Mouse (Mus musculus) heart, embryonic 13.5 days (tissue): ENCODE data around the gene Ddx51. TPM values are rescaled to one million over a fixed set of nuclear protein-coding genes. Genes with fewer than 3 reads are reported as not detected.

Source experiments
- ATAC-seq: fragments of 200-750 bp; cut with Nextera tagmentation; 2 replicates; pipeline ENCODE4 v1.8.0; 2017; ENCODE audit warnings: moderate TSS enrichment; ENCODE audit not compliant: insufficient number of reproducible peaks, low FRiP score, low TSS enrichment; ENCODE audit errors: extremely low read depth
- H3K27ac ChIP-seq: fragments of 300-500 bp; sonication (generic); replicated peaks from 2 replicates; pipeline ENCODE4 v1.5.1; 2015; ENCODE audit warnings: moderate library complexity, mild to moderate bottlenecking, inconsistent platforms
- H3K27me3 ChIP-seq: fragments of 300-500 bp; sonication (generic); replicated peaks from 2 replicates; pipeline ENCODE4 v1.6.1; 2015; ENCODE audit warnings: mild to moderate bottlenecking, inconsistent platforms
- H3K36me3 ChIP-seq: fragments of 300-500 bp; sonication (generic); 2 replicates; pipeline ENCODE4 v1.6.1; 2015; ENCODE audit warnings: mild to moderate bottlenecking, inconsistent platforms
- H3K4me1 ChIP-seq: fragments of 300-500 bp; sonication (generic); 2 replicates; pipeline ENCODE4 v1.6.1; 2015; ENCODE audit warnings: inconsistent platforms
- H3K4me2 ChIP-seq: fragments of 300-500 bp; sonication (generic); 2 replicates; pipeline ENCODE4 v1.6.1; 2015; ENCODE audit warnings: inconsistent platforms, mild to moderate bottlenecking, moderate library complexity
- H3K4me3 ChIP-seq: fragments of 300-500 bp; sonication (generic); 2 replicates; pipeline ENCODE4 v1.5.1; 2015; ENCODE audit warnings: moderate library complexity, mild to moderate bottlenecking, inconsistent platforms
- H3K9ac ChIP-seq: fragments of 300-500 bp; sonication (generic); 2 replicates; pipeline ENCODE4 v1.6.1; 2015; ENCODE audit warnings: inconsistent platforms, mild to moderate bottlenecking, moderate library complexity
- H3K9me3 ChIP-seq: fragments of 300-500 bp; sonication (generic); 2 replicates; pipeline ENCODE4 v1.6.1; 2016; ENCODE audit warnings: inconsistent platforms
- WGBS: fragments of 180-500 bp; shearing (Covaris S2); methylation state at CpG from one replicate; pipeline ENCODE4 v1.1.7; 2015; ENCODE audit warnings: mixed read lengths; 5-methylcytosine and 5-hydroxymethylcytosine counted together
- polyA plus RNA-seq: library from polyadenylated mRNA; unstranded; fragments of >200 nt; fragmentation: Nextera tagmentation; extraction: Ambion mirVana; gene quantifications from 2 replicates; pipeline ENCODE4 v1.2.1, GENCODE M21; 2015

Ddx51 gene
- polyA plus RNA-seq, result 11.3 and 13.9 TPM in 2 replicates

- peaks cover 75% of the 10 kb centered on the region for H3K36me3 ChIP-seq
Observed at GRCm38 (mm10) chr5:110652719-110653648, at the start of gene Ddx51, which contains the start of gene Noc4l. TSS of gene Ddx51 (plus strand) at chr5:110653451. TSS of gene Noc4l (minus strand) at chr5:110653417.

GRCm38 (mm10) chr5:110604311-110604710, 48.9 kb upstream of the Ddx51 start:
- ATAC-seq, result no peak
- Histone ChIP-seq H3K36me3 (no peaks in the 10 kb centered on the region), H3K27ac (no peak overlapping the region), H3K4me1 (no peaks in the 10 kb centered on the region), H3K4me3 (no peak overlapping the region), H3K4me2 (no peak overlapping the region), H3K9me3 (no peaks in the 10 kb centered on the region), H3K27me3 (peaks cover 37% of the 10 kb centered on the region), H3K9ac (no peak overlapping the region)
- 79% methylated on average over 2 of the region's 2 CpGs for WGBS

More at GRCm38 (mm10) chr5:110652719-110653648, at the start of gene Ddx51, which contains the start of gene Noc4l:
- H3K4me2 ChIP-seq, result peak within 1 kb of the TSS; percentile 99
- H3K4me3 ChIP-seq, result peak within 1 kb of the TSS; percentile 98
- ATAC-seq, result peak; percentile 60
- peak within 1 kb of the TSS; percentile 28 for H3K27ac ChIP-seq
- no peaks in the 10 kb centered on the region for H3K9me3 ChIP-seq
- peak within 1 kb of the TSS; percentile 94 for H3K9ac ChIP-seq
- WGBS, result under 1% methylated on average over 91 of the region's 91 CpGs
- peaks cover 20% of the 10 kb centered on the region for H3K4me1 ChIP-seq
- no peaks in the 10 kb centered on the region for H3K27me3 ChIP-seq

- Histone ChIP-seq H3K27ac (no peak overlapping the region), H3K4me1 (no peaks in the 10 kb centered on the region), H3K9me3 (no peaks in the 10 kb centered on the region), H3K9ac (no peak overlapping the region), H3K4me2 (no peak overlapping the region), H3K4me3 (no peak overlapping the region), H3K36me3 (no peaks in the 10 kb centered on the region), H3K27me3 (peaks cover 25% of the 10 kb centered on the region)
- 43% methylated on average over 5 of the region's 5 CpGs for WGBS
- no peak for ATAC-seq
Observed at GRCm38 (mm10) chr5:110605531-110606221, 47.6 kb upstream of the Ddx51 start.

- Histone ChIP-seq H3K36me3 (no peaks in the 10 kb centered on the region), H3K4me1 (no peaks in the 10 kb centered on the region), H3K4me3 (no peak overlapping the region), H3K9ac (no peak overlapping the region), H3K9me3 (no peaks in the 10 kb centered on the region), H3K4me2 (no peak overlapping the region), H3K27me3 (peaks cover 10% of the 10 kb centered on the region), H3K27ac (no peak overlapping the region)
- ATAC-seq, result no peak
- WGBS, result 60% methylated on average over 3 of the region's 3 CpGs
Observed at GRCm38 (mm10) chr5:110607767-110608166, 45.5 kb upstream of the Ddx51 start.

GRCm38 (mm10) chr5:110608336-110608735, 44.9 kb upstream of the Ddx51 start:
- Histone ChIP-seq H3K27me3 (peaks cover 4% of the 10 kb centered on the region; the same call in 1 of the 2 replicates), H3K27ac (no peak overlapping the region), H3K36me3 (no peaks in the 10 kb centered on the region), H3K9ac (no peak overlapping the region), H3K4me1 (no peaks in the 10 kb centered on the region), H3K4me3 (no peak overlapping the region), H3K9me3 (no peaks in the 10 kb centered on the region), H3K4me2 (no peak overlapping the region)
- WGBS, result 57% methylated on average over 6 of the region's 6 CpGs
- ATAC-seq, result no peak

GRCm38 (mm10) chr5:110608941-110609340, 44.3 kb upstream of the Ddx51 start:
- no peak for ATAC-seq
- H3K9me3 ChIP-seq, result no peaks in the 10 kb centered on the region
- no peaks in the 10 kb centered on the region for H3K4me1 ChIP-seq
- no peak overlapping the region for H3K4me3 ChIP-seq
- H3K27ac ChIP-seq, result no peak overlapping the region
- no peak overlapping the region for H3K4me2 ChIP-seq
- peaks cover 3% of the 10 kb centered on the region; the same call in 1 of the 2 replicates for H3K27me3 ChIP-seq
- no peak overlapping the region for H3K9ac ChIP-seq
- no peaks in the 10 kb centered on the region for H3K36me3 ChIP-seq
- WGBS, result 64% methylated on average over 8 of the region's 8 CpGs

GRCm38 (mm10) chr5:110609425-110609824, 43.8 kb upstream of the Ddx51 start:
- peaks cover 3% of the 10 kb centered on the region; the same call in 1 of the 2 replicates for H3K27me3 ChIP-seq
- no peaks in the 10 kb centered on the region for H3K36me3 ChIP-seq
- no peak overlapping the region for H3K9ac ChIP-seq
- no peak for ATAC-seq
- 73% methylated on average over 3 of the region's 3 CpGs for WGBS
- no peak overlapping the region for H3K4me2 ChIP-seq
- H3K27ac ChIP-seq, result no peak overlapping the region
- H3K9me3 ChIP-seq, result no peaks in the 10 kb centered on the region
- no peak overlapping the region for H3K4me3 ChIP-seq
- H3K4me1 ChIP-seq, result no peaks in the 10 kb centered on the region

- H3K27ac ChIP-seq, result no peak overlapping the region
- no peaks in the 10 kb centered on the region for H3K4me1 ChIP-seq
- WGBS, result 76% methylated on average over 5 of the region's 5 CpGs
- H3K36me3 ChIP-seq, result no peaks in the 10 kb centered on the region
- no peak overlapping the region for H3K4me2 ChIP-seq
- no peak overlapping the region for H3K4me3 ChIP-seq
- H3K9ac ChIP-seq, result no peak overlapping the region
- no peaks in the 10 kb centered on the region for H3K9me3 ChIP-seq
- no peak for ATAC-seq
- peaks cover 3% of the 10 kb centered on the region; the same call in 1 of the 2 replicates for H3K27me3 ChIP-seq
Observed at GRCm38 (mm10) chr5:110609868-110610267, 43.4 kb upstream of the Ddx51 start.

- H3K4me2 ChIP-seq, result no peak overlapping the region
- H3K9me3 ChIP-seq, result no peaks in the 10 kb centered on the region
- H3K9ac ChIP-seq, result no peak overlapping the region
- H3K36me3 ChIP-seq, result no peaks in the 10 kb centered on the region
- no peaks in the 10 kb centered on the region for H3K4me1 ChIP-seq
- 78% methylated on average over 7 of the region's 7 CpGs for WGBS
- H3K27ac ChIP-seq, result no peak overlapping the region
- H3K4me3 ChIP-seq, result no peak overlapping the region
- peaks cover 3% of the 10 kb centered on the region; the same call in 1 of the 2 replicates for H3K27me3 ChIP-seq
- no peak for ATAC-seq
Observed at GRCm38 (mm10) chr5:110610484-110610883, 42.8 kb upstream of the Ddx51 start.

GRCm38 (mm10) chr5:110611435-110612158, 41.7 kb upstream of the Ddx51 start:
- Histone ChIP-seq H3K36me3 (no peaks in the 10 kb centered on the region), H3K9ac (no peak overlapping the region), H3K4me2 (no peak overlapping the region), H3K9me3 (no peaks in the 10 kb centered on the region), H3K27ac (no peak overlapping the region), H3K4me3 (no peak overlapping the region), H3K4me1 (no peaks in the 10 kb centered on the region), H3K27me3 (0 out of 2 replicates have a peak, but pooled peaks cover 3% of the 10 kb centered on the region)
- 61% methylated on average over 5 of the region's 5 CpGs for WGBS
- no peak for ATAC-seq

- Histone ChIP-seq H3K4me3 (no peak overlapping the region), H3K4me2 (no peak overlapping the region), H3K27me3 (peaks cover 10% of the 10 kb centered on the region; the same call in 1 of the 2 replicates), H3K9me3 (no peaks in the 10 kb centered on the region), H3K27ac (no peak overlapping the region), H3K4me1 (no peaks in the 10 kb centered on the region), H3K9ac (no peak overlapping the region), H3K36me3 (no peaks in the 10 kb centered on the region)
- ATAC-seq, result no peak
- WGBS, result 76% methylated on average over 6 of the region's 6 CpGs
Observed at GRCm38 (mm10) chr5:110619226-110619625, 34.0 kb upstream of the Ddx51 start.
